In the genomic region with DNA sequence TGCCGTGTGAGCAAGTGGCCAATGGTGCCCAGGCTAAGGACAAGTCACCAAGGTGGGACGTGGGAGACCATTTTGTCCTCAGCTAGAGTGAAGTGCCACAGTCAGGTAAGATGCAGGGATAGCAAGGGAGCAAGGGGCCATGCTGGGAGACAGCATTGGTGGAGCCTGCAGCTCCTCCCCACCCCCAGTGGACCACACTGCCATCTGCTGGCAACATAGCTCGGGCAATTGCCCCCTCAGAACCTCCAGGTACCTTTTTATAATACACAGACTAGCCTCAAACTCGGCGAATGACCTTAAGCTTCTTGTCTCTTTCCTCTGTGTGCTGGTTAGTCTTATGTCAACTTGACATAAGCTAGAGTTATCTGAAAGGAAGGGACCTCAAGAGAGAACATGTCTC, we compare ENCODE assay signal across 9 mouse cellular contexts.
DNase-seq lines count a peak whose midpoint lies in the region; ATAC-seq and TF ChIP-seq lines count a peak whose summit lies in the region.
"Had no signal": no experiment of that assay in that cellular context is flagged by ENCODE, and none has a peak within 500 bp of the region (broad histone marks: within the 10 kb centered on the region; RNA-seq: fewer than 3 reads in every experiment).

No protein-coding gene starts in this region.

- DNase-seq in cerebellum, adult 2 months: peak; percentile 29 to 43
- no peak for DNase-seq in cerebellum, postnatal 4 days (ENCODE audit: low spot score in 2 of 2)
- DNase-seq in 3134 (ENCODE audit: extremely low read depth, insufficient read length, low spot score): peak; percentile 15
- peak; percentile 11 for DNase-seq in adrenal gland, adult 8-10 months
- DNase-seq in kidney, postnatal 0 days (ENCODE audit: low spot score): no peak
- DNase-seq in spleen, postnatal 10 days (ENCODE audit: low spot score in 2 of 2): peak; percentile 42 to 73
- no peak for DNase-seq in right cerebral cortex, postnatal 10 days (ENCODE audit: low spot score in 2 of 2)
- DNase-seq in right cerebral cortex, postnatal 36 days (ENCODE audit: low spot score in 2 of 2): no peak

- WGBS in cerebellum, adult 2 months: 93% methylated on average over 5 of the region's 5 CpGs
- WGBS in kidney, postnatal 0 days: 79% methylated on average over 5 of the region's 5 CpGs

- TF ChIP-seq POLR2A in cerebellum, adult 2 months (IDR thresholded peaks at IDR 0.05; ENCODE audit: borderline replicate concordance, insufficient read depth, low read length): no peak

- H3K9ac ChIP-seq in kidney, postnatal 0 days (ENCODE audit: low read depth, low read length): no peak overlapping the region
- H3K9ac ChIP-seq: lung, embryonic 15.5 days had no signal

- no peak overlapping the region for H3K4me2 ChIP-seq in kidney, postnatal 0 days (ENCODE audit: low read length)
- H3K4me2 ChIP-seq: lung, embryonic 15.5 days had no signal

- ATAC-seq in kidney, postnatal 0 days (replicated peaks; ENCODE audit: low FRiP score, low read depth): no peak

- H3K4me1 ChIP-seq in cerebellum, adult 2 months (ENCODE audit: control insufficient read depth, insufficient read depth, low read length): peaks cover 31% of the 10 kb centered on the region
- H3K4me1 ChIP-seq in kidney, postnatal 0 days (replicated peaks; ENCODE audit: insufficient read depth, low read length): no peaks in the 10 kb centered on the region
- H3K4me1 ChIP-seq: lung, embryonic 15.5 days had no signal

- H3K36me3 ChIP-seq in kidney, postnatal 0 days (ENCODE audit: insufficient read depth, low read length): no peaks in the 10 kb centered on the region
- H3K36me3 ChIP-seq: lung, embryonic 15.5 days had no signal

- no peak overlapping the region for H3K27ac ChIP-seq in cerebellum, adult 2 months (ENCODE audit: insufficient read depth, low read length)
- H3K27ac ChIP-seq in kidney, postnatal 0 days: no peak overlapping the region
- H3K27ac ChIP-seq: lung, embryonic 15.5 days had no signal

- no peak overlapping the region for H3K4me3 ChIP-seq in cerebellum, adult 2 months (replicated peaks; ENCODE audit: insufficient read depth, low read depth, low read length)
- H3K4me3 ChIP-seq in kidney, postnatal 0 days (replicated peaks; ENCODE audit: low read depth, low read length): no peak overlapping the region
- H3K4me3 ChIP-seq: lung, embryonic 15.5 days had no signal

- TF ChIP-seq CTCF in cerebellum, adult 2 months (IDR thresholded peaks at IDR 0.05; ENCODE audit: borderline replicate concordance, insufficient read depth, low read depth, low read length): peak; percentile 37; the same call in 1 of the 2 replicates
- TF ChIP-seq CTCF in kidney, postnatal 0 days (IDR thresholded peaks at IDR 0.05; ENCODE audit: low read depth): peak; percentile 46

- H3K27me3 ChIP-seq in cerebellum, adult 2 months (ENCODE audit: control insufficient read depth, insufficient read depth, low read length): no peaks in the 10 kb centered on the region
- H3K27me3 ChIP-seq in kidney, postnatal 0 days (ENCODE audit: insufficient read depth, low read length): no peaks in the 10 kb centered on the region
- H3K27me3 ChIP-seq: lung, embryonic 15.5 days had no signal

- H3K9me3 ChIP-seq in kidney, postnatal 0 days (replicated peaks; ENCODE audit: low read length): no peaks in the 10 kb centered on the region
- H3K9me3 ChIP-seq: lung, embryonic 15.5 days had no signal

Comparison
In these comparisons a context has a peak if more than half of its experiments do, and no peak if none do; other contexts are left out.
1. DNase-seq: peak in cerebellum, adult 2 months (2 of 2), 3134 (single experiment), adrenal gland, adult 8-10 months (single experiment) and spleen, postnatal 10 days (2 of 2); none in cerebellum, postnatal 4 days (0 of 2), kidney, postnatal 0 days (single experiment), right cerebral cortex, postnatal 10 days (0 of 2) and right cerebral cortex, postnatal 36 days (0 of 2).